Mouse (Mus musculus): ENCODE results near the gene Zfp536.
A peak's percentile ranks its signal among the peaks of the same experiment; 100 is the strongest.

Zfp536 gene

DNA sequence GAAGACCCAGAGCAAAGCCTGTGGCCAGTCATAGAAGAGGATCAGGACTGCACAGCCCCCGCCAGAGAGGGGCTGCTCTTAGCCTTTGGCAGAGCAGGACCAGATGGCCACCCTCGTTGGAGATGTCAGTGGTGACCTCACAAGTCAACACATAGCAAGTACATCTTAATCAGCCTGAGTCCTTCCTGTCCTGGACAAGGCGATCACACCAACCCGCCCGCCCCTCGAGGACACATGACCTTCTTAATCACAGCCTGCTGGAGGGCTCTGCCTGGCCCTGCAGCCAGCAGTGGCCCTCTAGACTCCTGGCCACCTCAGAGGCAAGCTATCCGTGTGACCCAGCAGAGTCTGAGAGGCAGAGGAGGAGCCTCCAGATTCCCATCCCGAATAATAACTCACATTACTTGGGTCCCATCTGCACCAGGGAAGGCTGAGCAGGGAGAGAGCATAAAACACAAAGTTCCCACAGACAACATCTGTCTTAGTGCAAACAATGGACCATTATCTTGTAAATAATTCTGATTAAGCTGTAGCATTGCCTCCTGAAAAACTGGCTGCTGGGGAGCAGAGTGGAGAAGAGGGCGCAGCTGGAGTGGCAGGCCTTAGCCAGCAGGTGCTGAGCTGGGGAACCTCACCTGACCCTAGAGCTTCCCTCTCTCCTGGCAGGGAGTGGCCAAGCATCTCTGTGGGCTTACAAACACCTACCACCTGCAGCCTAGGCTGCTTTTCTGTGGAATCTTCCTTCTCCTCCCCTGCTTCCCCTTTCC lies 306.8 kb downstream of the Zfp536 start:
- peak; percentile 31 for DNase-seq (ENCODE audit: extremely low spot score)

DNA sequence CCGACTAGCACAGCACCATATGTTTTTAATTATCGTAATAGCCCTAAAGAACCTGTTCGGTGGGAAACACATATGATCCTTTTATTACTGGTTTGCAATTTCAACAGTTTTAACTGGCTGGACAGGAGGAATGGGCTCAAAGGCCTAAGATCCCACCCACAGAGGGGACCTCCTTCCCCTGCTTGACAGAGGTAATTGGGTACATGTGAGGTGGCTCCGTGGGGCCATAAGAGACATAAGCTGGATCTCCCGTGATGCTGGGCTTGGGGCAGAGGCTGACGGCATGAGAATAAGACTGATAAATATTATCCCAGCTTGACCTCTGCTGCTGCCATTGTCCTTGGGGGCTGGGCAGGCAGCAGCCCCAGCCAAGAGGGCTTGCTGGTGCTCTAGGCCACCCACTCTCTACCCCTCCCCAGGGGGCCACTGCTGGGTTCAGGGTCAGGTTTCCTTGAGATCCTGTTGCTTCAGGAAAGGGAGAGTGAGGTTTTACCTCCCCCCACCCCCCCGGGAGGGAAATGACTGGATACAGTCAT lies 309.2 kb downstream of the Zfp536 start:
- peak; percentile 52 for DNase-seq (ENCODE audit: extremely low spot score)

DNA sequence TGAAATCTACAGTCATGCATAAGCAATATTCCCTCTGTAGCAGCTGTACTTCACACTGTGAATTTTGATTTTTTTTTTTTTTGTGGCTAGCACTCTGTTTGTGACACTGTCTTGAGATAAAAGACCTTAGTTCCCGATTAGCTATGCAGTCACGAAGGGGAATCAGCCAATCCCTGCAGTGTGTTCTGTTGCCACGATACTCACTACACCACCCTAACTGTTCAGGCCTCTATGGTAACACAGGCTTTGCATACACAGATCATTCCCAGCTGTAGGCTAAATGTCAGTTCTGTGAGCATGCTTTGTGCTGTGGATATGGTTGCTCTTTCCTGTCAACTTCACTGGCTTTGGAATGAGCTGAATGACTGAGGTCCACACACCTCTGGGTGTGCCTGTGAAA lies 325.9 kb downstream of the Zfp536 start:
- DNase-seq (ENCODE audit: extremely low spot score): no peak

DNA sequence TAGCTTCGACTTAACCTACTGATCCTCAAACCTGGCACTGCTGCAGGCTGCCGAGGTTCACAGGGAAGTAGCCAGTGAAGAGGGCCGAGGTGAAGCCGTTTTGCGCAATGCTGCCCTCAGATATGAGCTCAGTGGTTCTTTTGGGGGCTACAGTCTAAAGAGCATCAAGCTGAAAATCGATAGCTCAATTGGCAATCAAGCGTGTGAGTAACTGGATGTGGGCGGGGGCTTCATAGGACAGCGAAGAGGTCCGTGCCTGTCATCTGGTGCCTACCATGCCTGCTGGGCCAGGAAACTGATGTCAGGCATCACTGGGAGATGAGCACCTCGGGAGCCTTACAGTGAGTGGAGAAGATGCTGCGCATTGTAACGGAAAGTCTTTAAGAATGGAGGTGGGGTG lies 333.5 kb downstream of the Zfp536 start:
- no peak for DNase-seq (ENCODE audit: extremely low spot score)

DNA sequence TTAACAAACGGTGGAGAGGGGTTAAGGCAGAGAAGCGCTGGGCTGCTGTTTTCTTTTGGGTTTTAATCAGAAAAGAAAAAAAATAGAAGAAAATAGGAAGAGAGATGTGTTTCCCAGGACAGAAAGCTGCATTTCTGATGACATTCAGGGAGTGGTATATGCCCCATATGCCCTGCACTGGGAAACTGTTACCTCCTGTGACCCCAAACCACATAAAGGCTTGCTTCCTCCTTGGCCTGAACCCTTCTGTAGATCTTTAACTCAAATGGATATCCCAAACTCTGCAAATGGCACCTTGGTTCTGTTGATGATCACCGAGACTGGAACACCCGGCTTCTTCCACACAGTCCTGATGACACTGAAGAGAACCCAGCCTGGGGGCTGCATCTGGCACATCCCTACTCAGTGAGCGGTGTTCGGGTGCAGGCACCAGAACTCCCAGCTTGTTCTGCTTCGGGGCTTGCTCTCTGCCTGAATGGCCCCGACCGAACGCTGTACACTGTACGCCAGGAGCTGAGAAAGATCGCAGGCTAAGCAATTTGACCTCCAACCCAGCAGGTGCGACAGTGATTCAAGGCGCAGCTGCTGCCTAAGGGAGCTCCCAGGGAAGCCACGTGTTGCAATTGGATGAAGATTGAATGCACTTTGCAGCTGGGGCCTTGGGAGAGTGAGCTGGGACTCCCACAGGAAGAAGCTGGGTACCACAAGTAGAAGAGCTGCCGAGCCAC lies 334.2 kb downstream of the Zfp536 start:
- DNase-seq (ENCODE audit: extremely low spot score): no peak

DNA sequence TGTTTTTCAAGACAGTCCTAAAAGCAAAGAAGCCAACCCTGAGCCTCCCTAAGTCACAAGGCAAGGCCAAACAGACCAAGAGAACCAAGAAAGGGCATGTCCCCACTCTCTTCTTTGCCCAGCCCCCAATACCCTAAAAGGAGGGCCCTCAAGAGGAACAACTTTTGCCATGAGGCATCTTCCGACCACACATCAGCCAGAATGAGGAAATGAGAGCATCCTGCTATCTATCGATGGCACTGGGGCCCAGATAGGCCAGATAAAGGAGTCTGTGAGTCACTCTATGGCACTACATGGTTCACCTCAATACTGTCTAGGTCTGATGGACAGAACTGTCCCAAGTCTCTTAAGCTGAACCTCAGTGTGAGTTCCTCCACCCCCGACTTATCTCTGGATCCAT lies 335.6 kb downstream of the Zfp536 start:
- DNase-seq (ENCODE audit: extremely low spot score): no peak

DNA sequence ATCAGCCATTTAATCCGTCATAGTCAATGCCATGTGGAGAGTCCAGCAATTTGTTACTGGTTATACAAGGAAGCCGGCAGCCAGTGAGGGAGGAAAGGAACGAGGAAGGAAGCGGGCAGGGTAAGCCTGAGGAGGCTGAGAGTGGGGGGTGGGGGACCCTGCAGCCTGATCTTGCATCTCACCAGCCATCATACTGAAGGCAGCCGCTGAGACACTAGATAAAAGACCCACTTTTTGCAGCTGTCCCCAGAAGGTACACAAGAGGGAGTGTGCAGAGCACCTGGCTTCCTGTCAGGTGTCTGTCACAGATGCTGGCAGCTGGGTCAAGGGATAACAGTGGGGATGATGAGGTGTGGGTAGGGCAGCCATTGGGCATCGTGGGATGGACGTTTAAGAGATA lies 340.3 kb downstream of the Zfp536 start:
- DNase-seq (ENCODE audit: extremely low spot score): no peak

DNA sequence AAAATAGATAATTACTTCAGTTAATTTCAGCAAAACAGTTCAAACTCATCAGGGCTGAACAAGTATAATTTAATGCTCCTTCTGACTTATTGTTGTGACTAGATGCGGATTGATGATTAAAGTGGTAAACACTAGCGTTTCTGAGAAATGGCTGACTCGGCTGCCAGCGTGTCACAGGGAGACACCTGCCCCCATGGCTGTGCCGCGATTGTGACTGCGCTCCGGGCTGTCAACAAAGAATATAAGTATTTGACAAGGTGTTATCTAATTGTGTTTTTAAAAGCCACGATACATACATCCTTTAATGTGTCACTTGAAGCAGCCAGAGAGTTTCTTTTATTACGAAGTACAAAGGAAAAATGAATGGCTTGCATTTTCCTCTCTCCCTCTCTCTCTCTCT lies 342.0 kb downstream of the Zfp536 start:
- no peak for DNase-seq (ENCODE audit: extremely low spot score)

DNA sequence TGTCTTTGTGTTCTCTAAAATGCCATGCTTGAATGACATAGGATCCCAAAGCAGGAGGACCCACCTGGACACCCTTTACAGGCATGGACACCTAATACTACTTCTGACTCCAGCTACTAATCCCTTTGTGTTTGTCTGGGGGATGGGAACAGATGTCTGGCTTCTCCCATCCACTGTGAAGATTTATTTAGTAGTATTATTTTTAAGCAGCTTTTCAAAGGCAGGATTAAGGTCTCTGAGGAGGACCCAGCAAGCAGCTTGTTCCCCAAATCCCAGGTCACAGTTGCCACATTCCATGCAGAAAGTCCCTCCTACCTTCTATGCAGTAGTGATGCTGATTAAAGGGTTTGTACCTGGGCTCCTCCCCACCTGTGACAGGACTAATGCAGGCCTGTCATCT lies 347.4 kb downstream of the Zfp536 start:
- DNase-seq (ENCODE audit: extremely low spot score): no peak

DNA sequence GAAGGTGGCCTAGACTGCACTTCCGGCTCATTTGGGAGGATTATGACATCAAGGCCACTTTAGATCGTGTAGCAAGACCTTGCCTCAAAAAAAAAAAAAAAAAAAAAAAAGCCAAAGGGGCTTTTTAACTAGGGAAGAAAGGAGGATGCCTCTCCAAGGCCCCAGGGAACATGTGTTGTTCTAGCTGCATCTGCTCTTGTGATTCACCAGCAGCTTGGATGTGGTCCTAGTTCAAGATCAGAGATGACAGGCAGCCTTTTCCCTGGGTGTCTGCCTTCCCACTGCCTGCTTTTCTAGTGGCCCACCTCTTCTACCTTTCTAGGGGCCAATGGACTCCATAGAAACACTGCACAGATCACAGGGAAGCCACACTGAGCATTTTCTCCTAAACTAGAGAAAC lies 350.5 kb downstream of the Zfp536 start:
- no peak for DNase-seq (ENCODE audit: extremely low spot score)
